8 mouse cellular contexts compared by ENCODE assay signal in the genomic region with DNA sequence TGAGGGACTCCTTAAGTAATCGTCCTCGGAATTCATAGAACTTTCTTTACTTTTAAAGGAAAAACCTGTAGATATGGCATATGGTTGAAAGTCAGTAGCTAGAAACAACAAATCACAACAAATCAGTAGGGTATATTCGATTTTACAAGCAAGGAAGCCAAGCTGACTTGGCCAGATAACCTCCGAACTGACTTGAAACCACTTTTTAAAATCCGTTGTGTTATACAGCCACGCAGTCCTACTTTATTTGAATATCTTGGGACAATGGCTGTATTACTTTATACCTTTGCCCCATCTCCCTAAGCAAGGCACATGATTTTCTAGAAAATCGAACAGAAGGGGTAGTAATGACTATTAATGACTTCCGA. TPM values are rescaled to one million over a fixed set of nuclear protein-coding genes. Genes with fewer than 3 reads are reported as not detected.
A peak's percentile ranks its signal among the peaks of the same experiment; 100 is the strongest.
DNase-seq lines count a peak whose midpoint lies in the region; ATAC-seq and TF ChIP-seq lines count a peak whose summit lies in the region.

No protein-coding gene starts in this region.

- H3K4me3 ChIP-seq in erythroblast, embryonic 14.5 days (replicated peaks) = peak overlapping the region; percentile 96
- peak overlapping the region; percentile 87 for H3K4me3 ChIP-seq in midbrain, embryonic 11.5 days (ENCODE audit: low read depth, low read length)
- no peak overlapping the region for H3K4me3 ChIP-seq in midbrain, embryonic 13.5 days (replicated peaks)
- peak overlapping the region; percentile 88; the same call in 1 of the 2 replicates for H3K4me3 ChIP-seq in limb, embryonic 15.5 days
- H3K4me3 ChIP-seq in stomach, postnatal 0 days (ENCODE audit: low read depth, low read length) = no peak overlapping the region

- H3K4me2 ChIP-seq in midbrain, embryonic 11.5 days = peak overlapping the region; percentile 78; the same call in 1 of the 2 replicates
- no peak overlapping the region for H3K4me2 ChIP-seq in midbrain, embryonic 13.5 days (replicated peaks)
- peak overlapping the region; percentile 70; the same call in 1 of the 2 replicates for H3K4me2 ChIP-seq in limb, embryonic 15.5 days
- H3K4me2 ChIP-seq in stomach, postnatal 0 days (replicated peaks; ENCODE audit: low read depth) = peak overlapping the region; percentile 27; the same call in 1 of the 2 replicates

- H3K27ac ChIP-seq in midbrain, embryonic 11.5 days (ENCODE audit: low read depth, low read length) = no peak overlapping the region
- H3K27ac ChIP-seq in midbrain, embryonic 13.5 days = no peak overlapping the region
- H3K27ac ChIP-seq in limb, embryonic 15.5 days = no peak overlapping the region
- H3K27ac ChIP-seq in stomach, postnatal 0 days (replicated peaks) = no peak overlapping the region

- peaks cover 8% of the 10 kb centered on the region for H3K27me3 ChIP-seq in erythroblast, embryonic 14.5 days (ENCODE audit: control insufficient read depth)
- H3K27me3 ChIP-seq in midbrain, embryonic 11.5 days (ENCODE audit: control insufficient read depth, insufficient read depth, low read length) = no peaks in the 10 kb centered on the region
- H3K27me3 ChIP-seq in midbrain, embryonic 13.5 days = no peaks in the 10 kb centered on the region
- no peaks in the 10 kb centered on the region for H3K27me3 ChIP-seq in limb, embryonic 15.5 days
- no peaks in the 10 kb centered on the region for H3K27me3 ChIP-seq in stomach, postnatal 0 days (ENCODE audit: control insufficient read depth, insufficient read depth, low read length)

- ATAC-seq in erythroblast, adult 5-6 weeks (replicated peaks; ENCODE audit: low FRiP score, poor library complexity, severe bottlenecking) = no peak
- 0 out of 2 replicates have a peak, but pooled peaks have one; percentile 6 for ATAC-seq in midbrain, embryonic 11.5 days (ENCODE audit: low FRiP score)
- no peak for ATAC-seq in midbrain, embryonic 13.5 days
- no peak for ATAC-seq in limb, embryonic 15.5 days (ENCODE audit: insufficient number of reproducible peaks, low FRiP score, low TSS enrichment, low read depth)
- ATAC-seq in stomach, postnatal 0 days (ENCODE audit: low FRiP score, low TSS enrichment) = no peak

- H3K36me3 ChIP-seq in erythroblast, embryonic 14.5 days (ENCODE audit: control insufficient read depth) = peaks cover 31% of the 10 kb centered on the region
- peaks cover 8% of the 10 kb centered on the region; the same call in 1 of the 2 replicates for H3K36me3 ChIP-seq in midbrain, embryonic 11.5 days (ENCODE audit: control insufficient read depth, insufficient read depth, low read length)
- H3K36me3 ChIP-seq in midbrain, embryonic 13.5 days = peaks cover 24% of the 10 kb centered on the region
- peaks cover 26% of the 10 kb centered on the region for H3K36me3 ChIP-seq in limb, embryonic 15.5 days
- H3K36me3 ChIP-seq in stomach, postnatal 0 days (ENCODE audit: control insufficient read depth, insufficient read depth, low read length) = peaks cover 2% of the 10 kb centered on the region

- peaks cover 43% of the 10 kb centered on the region for H3K4me1 ChIP-seq in erythroblast, embryonic 14.5 days (ENCODE audit: control insufficient read depth)
- peaks cover 7% of the 10 kb centered on the region; the same call in 1 of the 2 replicates for H3K4me1 ChIP-seq in midbrain, embryonic 11.5 days (ENCODE audit: control insufficient read depth, insufficient read depth, low read length)
- peaks cover 29% of the 10 kb centered on the region for H3K4me1 ChIP-seq in midbrain, embryonic 13.5 days (replicated peaks)
- H3K4me1 ChIP-seq in limb, embryonic 15.5 days = peaks cover 18% of the 10 kb centered on the region
- no peaks in the 10 kb centered on the region for H3K4me1 ChIP-seq in stomach, postnatal 0 days (replicated peaks; ENCODE audit: control insufficient read depth, insufficient read depth)

- TF ChIP-seq EP300 in stomach, postnatal 0 days (optimal IDR thresholded peaks at IDR 0.05) = no peak

- no peak overlapping the region for H3K9ac ChIP-seq in midbrain, embryonic 11.5 days (ENCODE audit: low read length)
- H3K9ac ChIP-seq in midbrain, embryonic 13.5 days (replicated peaks) = no peak overlapping the region
- H3K9ac ChIP-seq in limb, embryonic 15.5 days = no peak overlapping the region
- H3K9ac ChIP-seq in stomach, postnatal 0 days (ENCODE audit: low read length) = no peak overlapping the region

- WGBS in midbrain, embryonic 11.5 days = 48% methylated on average over 8 of the region's 8 CpGs
- 49% methylated on average over 8 of the region's 8 CpGs for WGBS in midbrain, embryonic 13.5 days
- 42% methylated on average over 8 of the region's 8 CpGs for WGBS in limb, embryonic 15.5 days
- WGBS in stomach, postnatal 0 days = 44% methylated on average over 8 of the region's 8 CpGs

- peaks cover 3% of the 10 kb centered on the region for H3K9me3 ChIP-seq in erythroblast, embryonic 14.5 days (ENCODE audit: control insufficient read depth, low read length)
- no peaks in the 10 kb centered on the region for H3K9me3 ChIP-seq in midbrain, embryonic 11.5 days (ENCODE audit: control insufficient read depth, low read length)
- no peaks in the 10 kb centered on the region for H3K9me3 ChIP-seq in midbrain, embryonic 13.5 days
- no peaks in the 10 kb centered on the region for H3K9me3 ChIP-seq in limb, embryonic 15.5 days
- H3K9me3 ChIP-seq in stomach, postnatal 0 days (ENCODE audit: control insufficient read depth, low read length) = no peaks in the 10 kb centered on the region

- DNase-seq in midbrain, embryonic 11.5 days (ENCODE audit: low spot score, missing footprints) = no peak
- DNase-seq in stomach, postnatal 0 days (ENCODE audit: low spot score) = no peak
- no peak for DNase-seq in left cerebral cortex, adult 11 months (ENCODE audit: low spot score)
- DNase-seq in frontal cortex, postnatal 36 days (ENCODE audit: low spot score in 2 of 2) = no peak

- TF ChIP-seq CTCF in stomach, postnatal 0 days (IDR thresholded peaks at IDR 0.05; ENCODE audit: low read depth) = no peak

RNA-seq across cellular contexts. Expression of gene Nob1, which starts 0.4 kb away (rescaled TPM):
- 1.2 and 2.1 TPM in 2 replicates for polyA plus RNA-seq in erythroblast, embryonic 14.5 days (2012)
- 6.5 and 8.2 TPM in 2 replicates for total RNA-seq in erythroblast, adult 5-6 weeks (2015; ENCODE audit: low replicate concordance)
- 2.0 and 6.4 TPM in 2 replicates for total RNA-seq in erythroblast, adult 5-6 weeks (2017; ENCODE audit: low replicate concordance)
- 69.5 and 81.7 TPM in 2 replicates for polyA plus RNA-seq in midbrain, embryonic 11.5 days (2014; fragmentation: Nextera tagmentation; extraction: Ambion mirVana)
- 70.8 and 75.5 TPM in 2 replicates for polyA plus RNA-seq in midbrain, embryonic 13.5 days (2015; fragmentation: Nextera tagmentation; extraction: Ambion mirVana)
- 78.5 and 84.8 TPM in 2 replicates for polyA plus RNA-seq in limb, embryonic 15.5 days (2015; fragmentation: Nextera tagmentation; extraction: Ambion mirVana)
- 44.5 and 48.8 TPM in 2 replicates for polyA plus RNA-seq in stomach, postnatal 0 days (2015; fragmentation: Nextera tagmentation; extraction: Ambion mirVana)

RNA-seq across cellular contexts. Expression of gene Wwp2, which starts 11.0 kb away (rescaled TPM):
- 11.3 and 12.4 TPM in 2 replicates for polyA plus RNA-seq in erythroblast, embryonic 14.5 days (2012)
- total RNA-seq in erythroblast, adult 5-6 weeks (2015; ENCODE audit: low replicate concordance) = 114 and 130 TPM in 2 replicates
- total RNA-seq in erythroblast, adult 5-6 weeks (2017; ENCODE audit: low replicate concordance) = 192 and 196 TPM in 2 replicates
- polyA plus RNA-seq in midbrain, embryonic 11.5 days (2014; fragmentation: Nextera tagmentation; extraction: Ambion mirVana) = 53.1 and 56.4 TPM in 2 replicates
- 48.9 and 50.0 TPM in 2 replicates for polyA plus RNA-seq in midbrain, embryonic 13.5 days (2015; fragmentation: Nextera tagmentation; extraction: Ambion mirVana)
- polyA plus RNA-seq in limb, embryonic 15.5 days (2015; fragmentation: Nextera tagmentation; extraction: Ambion mirVana) = 114 and 119 TPM in 2 replicates
- 25.2 and 26.4 TPM in 2 replicates for polyA plus RNA-seq in stomach, postnatal 0 days (2015; fragmentation: Nextera tagmentation; extraction: Ambion mirVana)

RNA-seq across cellular contexts. Expression of gene Nqo1, which starts 22.2 kb away (rescaled TPM):
- 0.13 and 0.26 TPM in 2 replicates for polyA plus RNA-seq in erythroblast, embryonic 14.5 days (2012)
- total RNA-seq in erythroblast, adult 5-6 weeks (2015; ENCODE audit: low replicate concordance) = 10.2 and 15.0 TPM in 2 replicates
- 10.7 and 17.1 TPM in 2 replicates for total RNA-seq in erythroblast, adult 5-6 weeks (2017; ENCODE audit: low replicate concordance)
- polyA plus RNA-seq in midbrain, embryonic 11.5 days (2014; fragmentation: Nextera tagmentation; extraction: Ambion mirVana) = 6.7 and 7.9 TPM in 2 replicates
- polyA plus RNA-seq in midbrain, embryonic 13.5 days (2015; fragmentation: Nextera tagmentation; extraction: Ambion mirVana) = 3.3 and 3.7 TPM in 2 replicates
- polyA plus RNA-seq in limb, embryonic 15.5 days (2015; fragmentation: Nextera tagmentation; extraction: Ambion mirVana) = 14.6 and 16.5 TPM in 2 replicates
- 777 and 946 TPM in 2 replicates for polyA plus RNA-seq in stomach, postnatal 0 days (2015; fragmentation: Nextera tagmentation; extraction: Ambion mirVana)

Comparison
In these comparisons a context has a peak if more than half of its experiments do, and no peak if none do; other contexts are left out.
1. H3K4me3 ChIP-seq: peak in erythroblast, embryonic 14.5 days (single experiment), midbrain, embryonic 11.5 days (single experiment) and limb, embryonic 15.5 days (single experiment); none in midbrain, embryonic 13.5 days (single experiment) and stomach, postnatal 0 days (single experiment).
2. RNA of gene Nob1, which starts 0.4 kb away (polyA plus RNA-seq): 78.5 to 84.8 TPM in limb, embryonic 15.5 days, 70.8 to 75.5 TPM in midbrain, embryonic 13.5 days, 69.5 to 81.7 TPM in midbrain, embryonic 11.5 days and 44.5 to 48.8 TPM in stomach, postnatal 0 days; 1.2 to 2.1 TPM in erythroblast, embryonic 14.5 days; every median in the first group is over 10 times any median in the second.
3. RNA of gene Nqo1, which starts 22.2 kb away (polyA plus RNA-seq): 777 to 946 TPM in stomach, postnatal 0 days; 14.6 to 16.5 TPM in limb, embryonic 15.5 days, 6.7 to 7.9 TPM in midbrain, embryonic 11.5 days, 3.3 to 3.7 TPM in midbrain, embryonic 13.5 days and 0.13 to 0.26 TPM in erythroblast, embryonic 14.5 days; every median in the first group is over 10 times any median in the second.